11 mouse cellular contexts compared by ENCODE assay signal in genomic region chr4:125176639-125177165, GRCm38 (mm10). TPM values are rescaled to one million over a fixed set of nuclear protein-coding genes. Genes with fewer than 3 reads are reported as not detected.
DNase-seq lines count a peak whose midpoint lies in the region; ATAC-seq and TF ChIP-seq lines count a peak whose summit lies in the region.
"Had no signal": no experiment of that assay in that cellular context is flagged by ENCODE, and none has a peak within 500 bp of the region (broad histone marks: within the 10 kb centered on the region; RNA-seq: fewer than 3 reads in every experiment).

No protein-coding gene starts in this region.

- no peaks in the 10 kb centered on the region for H3K27me3 ChIP-seq in hindbrain, embryonic 10.5 days (ENCODE audit: insufficient read depth, poor library complexity, severe bottlenecking)
- 0 out of 2 replicates have a peak, but pooled peaks cover 8% of the 10 kb centered on the region for H3K27me3 ChIP-seq in hindbrain, embryonic 13.5 days
- H3K27me3 ChIP-seq in embryonic facial prominence, embryonic 14.5 days (replicated peaks; ENCODE audit: control insufficient read depth, insufficient read depth, low read length), result no peaks in the 10 kb centered on the region; the same call in 1 of the 2 replicates
- H3K27me3 ChIP-seq in megakaryocyte, embryonic 14.5 days (replicated peaks), result peaks cover 81% of the 10 kb centered on the region
- no peaks in the 10 kb centered on the region for H3K27me3 ChIP-seq in forebrain, postnatal 0 days (ENCODE audit: insufficient read depth, low read length)
- peaks cover 4% of the 10 kb centered on the region; the same call in 1 of the 2 replicates for H3K27me3 ChIP-seq in forebrain, embryonic 10.5 days (ENCODE audit: poor library complexity, severe bottlenecking)

- no peaks in the 10 kb centered on the region for H3K36me3 ChIP-seq in hindbrain, embryonic 10.5 days
- H3K36me3 ChIP-seq in hindbrain, embryonic 13.5 days, result no peaks in the 10 kb centered on the region
- H3K36me3 ChIP-seq in embryonic facial prominence, embryonic 14.5 days (ENCODE audit: control insufficient read depth, insufficient read depth, low read length), result no peaks in the 10 kb centered on the region
- H3K36me3 ChIP-seq in megakaryocyte, embryonic 14.5 days (replicated peaks; ENCODE audit: low read length), result no peaks in the 10 kb centered on the region
- H3K36me3 ChIP-seq in forebrain, postnatal 0 days (ENCODE audit: insufficient read depth), result no peaks in the 10 kb centered on the region
- no peaks in the 10 kb centered on the region for H3K36me3 ChIP-seq in forebrain, embryonic 10.5 days (replicated peaks)
- H3K36me3 ChIP-seq: heart, embryonic 13.5 days had no signal

- no peak overlapping the region; the same call in 1 of the 2 replicates for H3K27ac ChIP-seq in hindbrain, embryonic 10.5 days
- H3K27ac ChIP-seq in hindbrain, embryonic 13.5 days, result no peak overlapping the region
- no peak overlapping the region for H3K27ac ChIP-seq in embryonic facial prominence, embryonic 14.5 days (replicated peaks; ENCODE audit: low read depth, low read length)
- no peak overlapping the region for H3K27ac ChIP-seq in forebrain, postnatal 0 days (ENCODE audit: low read depth, low read length)
- H3K27ac ChIP-seq in forebrain, embryonic 10.5 days, result no peak overlapping the region
- H3K27ac ChIP-seq: heart, embryonic 13.5 days had no signal

- H3K4me3 ChIP-seq in hindbrain, embryonic 10.5 days, result no peak overlapping the region
- H3K4me3 ChIP-seq in hindbrain, embryonic 13.5 days, result no peak overlapping the region
- no peak overlapping the region for H3K4me3 ChIP-seq in embryonic facial prominence, embryonic 14.5 days (ENCODE audit: low read depth, low read length)
- H3K4me3 ChIP-seq in megakaryocyte, embryonic 14.5 days (replicated peaks), result peak overlapping the region; percentile 83
- H3K4me3 ChIP-seq in forebrain, postnatal 0 days (ENCODE audit: low read depth, low read length), result no peak overlapping the region
- H3K4me3 ChIP-seq in forebrain, embryonic 10.5 days, result no peak overlapping the region
- H3K4me3 ChIP-seq: heart, embryonic 13.5 days had no signal

- peak; percentile 47 for DNase-seq in hindbrain, embryonic 10.5 days (ENCODE audit: low spot score)
- peak; percentile 51 for DNase-seq in Muller cell, postnatal 12 days (ENCODE audit: inconsistent ontology term)
- DNase-seq in embryonic facial prominence, embryonic 14.5 days (ENCODE audit: low spot score), result peak; percentile 8
- DNase-seq in forebrain, postnatal 0 days, result no peak
- no peak for DNase-seq in forebrain, embryonic 10.5 days (ENCODE audit: extremely low spot score, low spot score)
- no peak for DNase-seq in gastrocnemius, postnatal 25 days
- DNase-seq: right cerebral cortex, postnatal 14 days; thymus, postnatal 4 days had no signal

- WGBS in hindbrain, embryonic 10.5 days, result 38% methylated on average over 13 of the region's 13 CpGs
- WGBS in hindbrain, embryonic 13.5 days, result 58% methylated on average over 13 of the region's 13 CpGs
- 28% methylated on average over 13 of the region's 13 CpGs for WGBS in embryonic facial prominence, embryonic 14.5 days
- WGBS in forebrain, postnatal 0 days, result 66% methylated on average over 13 of the region's 13 CpGs
- 61% methylated on average over 13 of the region's 13 CpGs for WGBS in forebrain, embryonic 10.5 days

- peaks cover 24% of the 10 kb centered on the region for H3K4me1 ChIP-seq in hindbrain, embryonic 10.5 days (replicated peaks)
- H3K4me1 ChIP-seq in hindbrain, embryonic 13.5 days (replicated peaks), result peaks cover 38% of the 10 kb centered on the region
- H3K4me1 ChIP-seq in embryonic facial prominence, embryonic 14.5 days (ENCODE audit: control insufficient read depth, insufficient read depth, low read length), result no peaks in the 10 kb centered on the region
- H3K4me1 ChIP-seq in megakaryocyte, embryonic 14.5 days, result peaks cover 29% of the 10 kb centered on the region
- no peaks in the 10 kb centered on the region for H3K4me1 ChIP-seq in forebrain, postnatal 0 days (ENCODE audit: insufficient read depth)
- H3K4me1 ChIP-seq in forebrain, embryonic 10.5 days, result peaks cover 24% of the 10 kb centered on the region

- no peaks in the 10 kb centered on the region for H3K9me3 ChIP-seq in hindbrain, embryonic 10.5 days
- H3K9me3 ChIP-seq in hindbrain, embryonic 13.5 days, result no peaks in the 10 kb centered on the region
- no peaks in the 10 kb centered on the region for H3K9me3 ChIP-seq in embryonic facial prominence, embryonic 14.5 days (ENCODE audit: control insufficient read depth, low read length)
- peaks cover 4% of the 10 kb centered on the region for H3K9me3 ChIP-seq in megakaryocyte, embryonic 14.5 days
- H3K9me3 ChIP-seq in forebrain, postnatal 0 days (ENCODE audit: low read length), result no peaks in the 10 kb centered on the region
- H3K9me3 ChIP-seq in forebrain, embryonic 10.5 days, result no peaks in the 10 kb centered on the region
- H3K9me3 ChIP-seq: heart, embryonic 13.5 days had no signal

- no peak for ATAC-seq in hindbrain, embryonic 13.5 days (ENCODE audit: low FRiP score)
- no peak for ATAC-seq in embryonic facial prominence, embryonic 14.5 days (ENCODE audit: low read depth)
- ATAC-seq in forebrain, postnatal 0 days, result no peak

- no peak overlapping the region for H3K9ac ChIP-seq in hindbrain, embryonic 13.5 days
- H3K9ac ChIP-seq in embryonic facial prominence, embryonic 14.5 days (ENCODE audit: low read depth, low read length), result no peak overlapping the region
- no peak overlapping the region for H3K9ac ChIP-seq in forebrain, postnatal 0 days
- H3K9ac ChIP-seq: heart, embryonic 13.5 days had no signal

- TF ChIP-seq CTCF in forebrain, postnatal 0 days (IDR thresholded peaks at IDR 0.05; ENCODE audit: low read depth), result no peak

- no peak overlapping the region for H3K4me2 ChIP-seq in hindbrain, embryonic 13.5 days
- no peak overlapping the region for H3K4me2 ChIP-seq in embryonic facial prominence, embryonic 14.5 days (ENCODE audit: low read depth, low read length)
- no peak overlapping the region for H3K4me2 ChIP-seq in forebrain, postnatal 0 days (ENCODE audit: low read depth)
- H3K4me2 ChIP-seq: heart, embryonic 13.5 days had no signal

RNA-seq across cellular contexts. Expression of gene Zc3h12a, which starts 49.1 kb away (rescaled TPM):
- 0.20 and 0.65 TPM in 2 replicates for polyA plus RNA-seq in hindbrain, embryonic 10.5 days (2016; fragmentation: Nextera tagmentation; extraction: Ambion mirVana)
- 0.18 and 0.19 TPM in 2 replicates for polyA plus RNA-seq in hindbrain, embryonic 13.5 days (2015; fragmentation: Nextera tagmentation; extraction: Ambion mirVana)
- 0.71 and 1.2 TPM in 2 replicates for polyA plus RNA-seq in embryonic facial prominence, embryonic 14.5 days (2014; fragmentation: Nextera tagmentation; extraction: Ambion mirVana)
- 19.3 and 20.5 TPM in 2 replicates for polyA plus RNA-seq in megakaryocyte, embryonic 14.5 days (2012; ENCODE audit: insufficient read depth, low replicate concordance)
- not detected in 2 replicates for total RNA-seq in forebrain, postnatal 0 days (2014; rRNA removed)
- polyA plus RNA-seq in forebrain, postnatal 0 days (2015; fragmentation: Nextera tagmentation; extraction: Ambion mirVana), result 0.05 and 0.07 TPM in 2 replicates
- 0.17 and 0.26 TPM in 2 replicates for polyA plus RNA-seq in forebrain, embryonic 10.5 days (2016; fragmentation: Nextera tagmentation; extraction: Ambion mirVana)
- 1 to 10 TPM; 2.3 to 2.9 TPM for total RNA-seq in gastrocnemius, postnatal 25 days (2021)

Comparison
In these comparisons a context has a peak if more than half of its experiments do, and no peak if none do; other contexts are left out.
1. DNase-seq: peak in hindbrain, embryonic 10.5 days (single experiment), Muller cell, postnatal 12 days (single experiment) and embryonic facial prominence, embryonic 14.5 days (single experiment); none in forebrain, postnatal 0 days (single experiment), forebrain, embryonic 10.5 days (single experiment) and gastrocnemius, postnatal 25 days (single experiment).